Mouse (Mus musculus): Measurements from ENCODE around the gene Fbxo4.

The Fbxo4 gene

DNA sequence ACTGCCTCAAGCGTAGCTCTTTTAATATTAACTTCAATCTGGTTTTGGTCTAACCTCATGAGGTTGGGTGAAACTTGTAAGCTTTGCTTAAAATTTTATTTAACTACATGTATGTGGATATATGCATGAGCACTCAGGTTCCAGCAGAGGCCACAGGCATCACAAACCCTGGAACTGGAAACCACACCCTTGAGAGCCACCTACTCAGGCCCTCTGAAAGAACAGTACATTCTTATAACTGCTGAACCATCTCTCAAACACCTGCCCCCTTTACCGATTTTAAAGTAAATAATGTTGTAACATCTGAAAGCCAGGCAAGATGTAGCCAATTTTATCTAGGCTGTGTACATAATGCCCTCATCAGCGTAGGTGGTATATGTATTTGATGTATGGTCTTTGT, 498 bp upstream of the Fbxo4 start:
- in situ Hi-C loops (cut with MboI), result loop anchor here (25.0 kb wide), 1 partner anchor 1132 kb away; the partner anchor contains the start of genes Card6 and Rpl37

DNA sequence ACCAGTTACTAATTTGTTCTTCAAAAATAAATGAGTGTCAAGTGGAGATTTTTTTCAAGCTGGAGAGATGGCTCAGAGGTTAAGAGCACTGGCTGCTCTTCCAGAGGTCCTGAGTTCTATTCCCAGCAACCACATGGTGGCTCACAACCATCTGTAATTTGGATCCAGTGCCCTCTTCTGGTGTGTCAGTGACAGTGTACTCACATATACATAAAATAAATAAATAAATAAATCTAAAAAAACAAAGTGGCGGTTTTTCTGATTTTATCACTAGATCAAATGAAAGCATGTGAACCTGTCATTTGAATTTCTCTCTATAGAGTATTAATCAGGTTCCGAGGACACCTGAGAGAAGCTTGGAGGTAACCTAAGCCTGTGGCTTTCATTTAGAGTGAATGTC, 1.1 kb downstream of the Fbxo4 start:
- in situ Hi-C loops (cut with MboI), result loop anchor here (25.0 kb wide), 1 partner anchor 1134 kb away; the partner anchor contains the start of genes Card6 and Rpl37

- in situ Hi-C loops (cut with MboI), result no loop called here
These were observed 6.1 kb downstream of the Fbxo4 start for GRCm38 (mm10) chr15:3973300-3973699.

- in situ Hi-C loops (cut with MboI), result no loop called here
These were observed 9.2 kb downstream of the Fbxo4 start for GRCm38 (mm10) chr15:3970193-3970592.

GRCm38 (mm10) chr15:3969743-3970142, 9.6 kb downstream of the Fbxo4 start:
- in situ Hi-C loops (cut with MboI), result no loop called here

DNA sequence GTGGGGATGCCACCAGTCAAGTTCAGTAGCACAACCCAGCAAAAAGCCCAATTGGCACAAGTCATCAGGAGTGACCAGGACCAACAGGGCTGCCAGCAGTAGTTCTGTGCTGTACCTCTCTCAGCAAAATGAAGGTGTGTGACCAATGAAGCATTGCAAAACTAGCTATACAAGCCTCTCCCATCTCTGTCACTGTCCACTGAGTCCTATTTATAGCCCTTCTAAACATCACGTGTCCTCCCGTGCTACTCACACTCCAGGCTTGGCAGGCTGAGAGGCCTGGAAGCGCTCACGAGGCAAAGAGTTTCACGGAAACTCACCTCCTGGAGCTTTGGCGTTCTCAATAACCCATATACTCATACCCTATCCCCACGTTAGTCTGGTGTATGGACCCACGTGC, 17.1 kb downstream of the Fbxo4 start:
- in situ Hi-C loops (cut with MboI), result no loop called here

- in situ Hi-C loops (cut with MboI), result no loop called here
These were observed 19.3 kb downstream of the Fbxo4 start for GRCm38 (mm10) chr15:3960094-3960493.

DNA sequence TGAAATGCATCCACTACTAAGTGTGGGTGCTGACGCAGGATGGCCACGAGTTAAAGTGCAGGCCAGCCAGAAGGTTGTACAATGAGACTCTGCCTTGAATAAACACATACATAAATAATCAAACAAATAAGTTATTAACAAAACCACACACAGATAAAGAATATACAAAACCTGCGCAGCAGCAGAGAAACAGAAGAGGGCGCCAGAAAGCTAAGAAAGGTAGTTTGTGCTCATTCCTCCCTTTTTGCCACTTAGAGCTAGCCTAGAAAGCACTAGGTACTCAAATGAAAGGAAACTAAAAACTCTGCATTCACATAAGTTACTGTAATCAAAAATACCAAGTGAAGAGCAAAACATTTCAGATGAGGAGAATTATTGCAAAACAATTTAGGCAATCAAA, 21.4 kb downstream of the Fbxo4 start:
- in situ Hi-C loops (cut with MboI), result loop anchor here (5.0 kb wide), 1 partner anchor 79 kb away; no protein-coding TSS in a partner anchor

GRCm38 (mm10) chr15:3954971-3955370, 24.4 kb downstream of the Fbxo4 start:
- in situ Hi-C loops (cut with MboI), result loop anchor here (5.0 kb wide), 1 partner anchor 82 kb away; no protein-coding TSS in a partner anchor

DNA sequence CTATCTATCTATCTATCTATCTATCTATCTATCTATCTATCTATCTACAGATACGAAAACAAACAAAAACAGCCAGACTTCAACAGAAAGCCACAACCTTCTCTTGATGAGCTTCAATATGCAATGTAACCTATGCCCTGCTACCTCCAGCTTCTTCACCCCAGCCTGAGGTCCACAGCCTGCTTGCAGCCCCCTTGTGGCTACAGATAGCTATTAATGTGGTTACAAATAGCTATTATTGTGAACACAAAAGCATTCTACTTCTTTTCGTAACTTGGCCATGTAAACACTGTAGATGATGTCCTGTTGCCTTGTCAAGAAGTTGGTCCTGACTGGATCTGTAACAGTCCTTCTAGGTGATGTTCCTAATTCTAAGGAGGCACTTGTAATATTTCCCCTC, 41.2 kb downstream of the Fbxo4 start:
- in situ Hi-C loops (cut with MboI), result no loop called here

DNA sequence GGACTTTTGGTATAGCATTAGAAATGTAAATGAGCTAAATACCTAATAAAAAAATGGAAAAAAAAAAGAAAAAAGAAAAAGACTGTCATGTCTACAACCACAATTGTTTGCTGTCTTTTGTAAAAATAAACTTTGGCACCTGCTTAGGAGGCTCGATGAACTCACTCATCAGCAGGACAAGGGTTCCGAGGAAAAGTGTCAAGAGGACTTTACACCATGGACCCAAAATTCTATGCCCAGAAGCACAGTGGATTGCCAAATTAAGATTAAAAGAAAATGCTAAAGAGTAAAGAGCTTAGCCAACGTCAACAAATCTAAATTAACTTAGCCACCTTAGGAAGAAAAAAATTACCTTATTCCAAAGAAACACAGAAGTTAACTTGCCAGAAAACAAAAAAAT, 43.3 kb downstream of the Fbxo4 start:
- in situ Hi-C loops (cut with MboI), result no loop called here

GRCm38 (mm10) chr15:3933466-3933865, 45.9 kb downstream of the Fbxo4 start:
- in situ Hi-C loops (cut with MboI), result no loop called here

- in situ Hi-C loops (cut with MboI), result no loop called here
These were observed 47.4 kb downstream of the Fbxo4 start for GRCm38 (mm10) chr15:3931931-3932330.
